Mouse (Mus musculus) liver, embryonic 11.5 days (tissue): Measurements from ENCODE around the gene Ccdc149. TPM values are rescaled to one million over a fixed set of nuclear protein-coding genes. Genes with fewer than 3 reads are reported as not detected.

Experiments
- ATAC-seq: fragments of 200-750 bp; cut with Nextera tagmentation; replicated peaks from 2 replicates; pipeline ENCODE4 v1.8.0; 2017; ENCODE audit warnings: moderate number of reproducible peaks, mild to moderate bottlenecking, moderate TSS enrichment, moderate library complexity; ENCODE audit not compliant: low FRiP score
- DNase-seq: peaks from one replicate; pipeline ENCODE4 v3.0.0-alpha.2; 2017; ENCODE audit warnings: low spot score
- H3K27ac ChIP-seq: fragments of 300-500 bp; sonication (generic); 2 replicates; pipeline ENCODE4 v1.5.1; 2014; ENCODE audit warnings: mild to moderate bottlenecking, low read depth, low read length, control low read depth
- H3K27me3 ChIP-seq: fragments of 300-500 bp; sonication (generic); replicated peaks from 2 replicates; pipeline ENCODE4 v1.6.1; 2014; ENCODE audit warnings: low read length, mixed read lengths; ENCODE audit not compliant: control insufficient read depth, insufficient read depth
- H3K36me3 ChIP-seq: fragments of 300-500 bp; sonication (generic); 2 replicates; pipeline ENCODE4 v1.6.1; 2014; ENCODE audit warnings: mild to moderate bottlenecking, low read length, moderate library complexity, mixed read lengths; ENCODE audit not compliant: control insufficient read depth, insufficient read depth
- H3K4me1 ChIP-seq: fragments of 300-500 bp; sonication (generic); replicated peaks from 2 replicates; pipeline ENCODE4 v1.6.1; 2014; ENCODE audit warnings: low read length, mixed read lengths; ENCODE audit not compliant: control insufficient read depth, insufficient read depth
- H3K4me2 ChIP-seq: fragments of 300-500 bp; sonication (generic); 2 replicates; pipeline ENCODE4 v1.6.1; 2014; ENCODE audit warnings: mild to moderate bottlenecking, control low read depth, moderate library complexity
- H3K4me3 ChIP-seq: fragments of 300-500 bp; sonication (generic); 2 replicates; pipeline ENCODE4 v1.5.1; 2014; ENCODE audit warnings: low read depth, low read length, control low read depth
- H3K9ac ChIP-seq: fragments of 300-500 bp; sonication (generic); 2 replicates; pipeline ENCODE4 v1.6.1; 2014; ENCODE audit warnings: low read depth, low read length, control low read depth
- H3K9me3 ChIP-seq: fragments of 300-500 bp; sonication (generic); 2 replicates; pipeline ENCODE4 v1.6.1; 2016; ENCODE audit warnings: low read length, inconsistent platforms, mixed read lengths; ENCODE audit not compliant: control insufficient read depth
- WGBS: fragments of 180-500 bp; shearing (Covaris S2); extraction: QIAGEN DNeasy Blood & Tissue Kit; methylation state at CpG from one replicate; pipeline ENCODE4 v1.1.7; 2014; 5-methylcytosine and 5-hydroxymethylcytosine counted together
- polyA plus RNA-seq: library from polyadenylated mRNA; unstranded; fragments of >200 nt; fragmentation: Nextera tagmentation; extraction: Ambion mirVana; gene quantifications from 2 replicates; pipeline ENCODE4 v1.2.1, GENCODE M21; 2014

Gene Ccdc149
- polyA plus RNA-seq, 1 experiment from 2014 or later: 1.1 TPM

GRCm38 (mm10) chr5:52360286-52361049 lies 110.9 kb downstream of the Ccdc149 start:
- no peaks in the 10 kb centered on the region for H3K27me3 ChIP-seq
- no peaks in the 10 kb centered on the region for H3K9me3 ChIP-seq
- DNase-seq: no peak
- H3K36me3 ChIP-seq: no peaks in the 10 kb centered on the region
- H3K4me1 ChIP-seq: no peaks in the 10 kb centered on the region; the same call in 1 of the 2 replicates
- no peak overlapping the region for H3K9ac ChIP-seq
- H3K27ac ChIP-seq: no peak overlapping the region
- no peak for ATAC-seq
- H3K4me3 ChIP-seq: no peak overlapping the region
- 69% methylated on average over 21 of the region's 21 CpGs for WGBS
- H3K4me2 ChIP-seq: no peak overlapping the region

GRCm38 (mm10) chr5:52358120-52358519 lies 113.2 kb downstream of the Ccdc149 start:
- ATAC-seq (no peak), DNase-seq (no peak)
- Histone ChIP-seq H3K27me3 (no peaks in the 10 kb centered on the region), H3K9me3 (no peaks in the 10 kb centered on the region), H3K4me1 (no peaks in the 10 kb centered on the region; the same call in 1 of the 2 replicates), H3K4me2 (no peak overlapping the region), H3K4me3 (no peak overlapping the region), H3K27ac (no peak overlapping the region), H3K36me3 (no peaks in the 10 kb centered on the region), H3K9ac (no peak overlapping the region)
- WGBS: 51% methylated on average over 6 of the region's 6 CpGs

- H3K9me3 ChIP-seq: no peaks in the 10 kb centered on the region
- WGBS: 67% methylated on average over 9 of the region's 9 CpGs
- no peak overlapping the region for H3K4me2 ChIP-seq
- H3K36me3 ChIP-seq: no peaks in the 10 kb centered on the region
- H3K4me3 ChIP-seq: no peak overlapping the region
- H3K4me1 ChIP-seq: no peaks in the 10 kb centered on the region; the same call in 1 of the 2 replicates
- ATAC-seq: no peak
- H3K27ac ChIP-seq: no peak overlapping the region
- no peaks in the 10 kb centered on the region for H3K27me3 ChIP-seq
- no peak for DNase-seq
- H3K9ac ChIP-seq: no peak overlapping the region
Measured at GRCm38 (mm10) chr5:52357175-52357754, 114.1 kb downstream of the Ccdc149 start.

GRCm38 (mm10) chr5:52355612-52356011 lies 115.7 kb downstream of the Ccdc149 start:
- ATAC-seq (no peak), DNase-seq (no peak)
- no peaks in the 10 kb centered on the region for H3K9me3 ChIP-seq
- whole genome bisulfite sequencing: 62% methylated on average over 7 of the region's 7 CpGs
- no peak overlapping the region for H3K4me3 ChIP-seq
- H3K27me3 ChIP-seq: no peaks in the 10 kb centered on the region
- H3K27ac ChIP-seq: no peak overlapping the region
- no peak overlapping the region for H3K4me2 ChIP-seq
- H3K9ac ChIP-seq: no peak overlapping the region
- no peaks in the 10 kb centered on the region for H3K36me3 ChIP-seq
- no peaks in the 10 kb centered on the region; the same call in 1 of the 2 replicates for H3K4me1 ChIP-seq

GRCm38 (mm10) chr5:52354441-52354840 lies 116.9 kb downstream of the Ccdc149 start:
- H3K27ac ChIP-seq: no peak overlapping the region
- DNase-seq (no peak), ATAC-seq (no peak)
- no peaks in the 10 kb centered on the region for H3K27me3 ChIP-seq
- no peak overlapping the region for H3K9ac ChIP-seq
- 80% methylated on average over 4 of the region's 4 CpGs for WGBS
- H3K4me3 ChIP-seq: no peak overlapping the region
- no peak overlapping the region for H3K4me2 ChIP-seq
- H3K4me1 ChIP-seq: no peaks in the 10 kb centered on the region; the same call in 1 of the 2 replicates
- H3K9me3 ChIP-seq: no peaks in the 10 kb centered on the region
- H3K36me3 ChIP-seq: no peaks in the 10 kb centered on the region

- Histone ChIP-seq H3K9me3 (no peaks in the 10 kb centered on the region), H3K4me1 (no peaks in the 10 kb centered on the region; the same call in 1 of the 2 replicates), H3K9ac (no peak overlapping the region), H3K4me3 (no peak overlapping the region), H3K27ac (no peak overlapping the region), H3K4me2 (no peak overlapping the region), H3K36me3 (no peaks in the 10 kb centered on the region), H3K27me3 (no peaks in the 10 kb centered on the region)
- no peak for ATAC-seq
- no peak for DNase-seq
- 78% methylated on average over 5 of the region's 5 CpGs for WGBS
Measured at GRCm38 (mm10) chr5:52352730-52353129, 118.6 kb downstream of the Ccdc149 start.

GRCm38 (mm10) chr5:52351561-52351960 lies 119.8 kb downstream of the Ccdc149 start:
- Histone ChIP-seq H3K4me1 (no peaks in the 10 kb centered on the region), H3K9ac (no peak overlapping the region), H3K27me3 (no peaks in the 10 kb centered on the region), H3K27ac (no peak overlapping the region), H3K9me3 (no peaks in the 10 kb centered on the region), H3K36me3 (no peaks in the 10 kb centered on the region), H3K4me2 (no peak overlapping the region), H3K4me3 (no peak overlapping the region)
- ATAC-seq: no peak
- no peak for DNase-seq
- WGBS: 84% methylated on average over 2 of the region's 2 CpGs

GRCm38 (mm10) chr5:52350451-52350850 lies 120.9 kb downstream of the Ccdc149 start:
- H3K4me1 ChIP-seq: no peaks in the 10 kb centered on the region
- DNase-seq: no peak
- H3K4me3 ChIP-seq: no peak overlapping the region
- H3K27me3 ChIP-seq: no peaks in the 10 kb centered on the region
- no peak overlapping the region for H3K9ac ChIP-seq
- H3K27ac ChIP-seq: no peak overlapping the region
- no peaks in the 10 kb centered on the region for H3K9me3 ChIP-seq
- H3K36me3 ChIP-seq: no peaks in the 10 kb centered on the region
- no peak overlapping the region for H3K4me2 ChIP-seq
- WGBS: 86% methylated on average over 2 of the region's 2 CpGs
- no peak for ATAC-seq

GRCm38 (mm10) chr5:52346890-52347289 lies 124.4 kb downstream of the Ccdc149 start:
- 68% methylated on average over 2 of the region's 2 CpGs for WGBS
- no peak for DNase-seq
- Histone ChIP-seq H3K9me3 (no peaks in the 10 kb centered on the region), H3K27ac (no peak overlapping the region), H3K9ac (no peak overlapping the region), H3K4me2 (no peak overlapping the region), H3K36me3 (no peaks in the 10 kb centered on the region), H3K4me1 (no peaks in the 10 kb centered on the region), H3K4me3 (no peak overlapping the region), H3K27me3 (no peaks in the 10 kb centered on the region)
- ATAC-seq: no peak
